Mouse (Mus musculus) midbrain, embryonic 13.5 days (tissue): ENCODE results near the gene Chn2. TPM values are rescaled to one million over a fixed set of nuclear protein-coding genes. Genes with fewer than 3 reads are reported as not detected.
A peak's percentile ranks its signal among the peaks of the same experiment; 100 is the strongest.

Experiments
- ATAC-seq: fragments of 200-750 bp; cut with Nextera tagmentation; 2 replicates; pipeline ENCODE4 v1.8.0; 2017; ENCODE audit warnings: mild to moderate bottlenecking, moderate TSS enrichment, moderate library complexity
- H3K27ac ChIP-seq: fragments of 300-500 bp; sonication (generic); 2 replicates; pipeline ENCODE4 v1.5.1; 2015; ENCODE audit warnings: inconsistent platforms, mild to moderate bottlenecking, moderate library complexity
- H3K27me3 ChIP-seq: fragments of 300-500 bp; sonication (generic); 2 replicates; pipeline ENCODE4 v1.6.1; 2015; ENCODE audit warnings: mild to moderate bottlenecking, inconsistent platforms
- H3K36me3 ChIP-seq: fragments of 300-500 bp; sonication (generic); 2 replicates; pipeline ENCODE4 v1.6.1; 2015; ENCODE audit warnings: mild to moderate bottlenecking, inconsistent platforms
- H3K4me1 ChIP-seq: fragments of 300-500 bp; sonication (generic); replicated peaks from 2 replicates; pipeline ENCODE4 v1.6.1; 2015; ENCODE audit warnings: inconsistent platforms
- H3K4me2 ChIP-seq: fragments of 300-500 bp; sonication (generic); replicated peaks from 2 replicates; pipeline ENCODE4 v1.6.1; 2015; ENCODE audit warnings: moderate library complexity, mild to moderate bottlenecking, inconsistent platforms
- H3K4me3 ChIP-seq: fragments of 300-500 bp; sonication (generic); replicated peaks from 2 replicates; pipeline ENCODE4 v1.5.1; 2015; ENCODE audit warnings: mild to moderate bottlenecking, inconsistent platforms
- H3K9ac ChIP-seq: fragments of 300-500 bp; sonication (generic); replicated peaks from 2 replicates; pipeline ENCODE4 v1.6.1; 2015; ENCODE audit warnings: mild to moderate bottlenecking, inconsistent platforms
- H3K9me3 ChIP-seq: fragments of 300-500 bp; sonication (generic); 2 replicates; pipeline ENCODE4 v1.6.1; 2016; ENCODE audit warnings: mild to moderate bottlenecking, inconsistent platforms
- WGBS: fragments of 180-500 bp; shearing (Covaris S2); methylation state at CpG from one replicate; pipeline ENCODE4 v1.1.7; 2015; 5-methylcytosine and 5-hydroxymethylcytosine counted together
- polyA plus RNA-seq: library from polyadenylated mRNA; unstranded; fragments of >200 nt; fragmentation: Nextera tagmentation; extraction: Ambion mirVana; gene quantifications from 2 replicates; pipeline ENCODE4 v1.2.1, GENCODE M21; 2015

The Chn2 gene
- polyA plus RNA-seq, 1 experiment from 2014 or later = 28.8 TPM

GRCm38 (mm10) chr6:54080518-54081285, 41.3 kb downstream of the Chn2 start:
- WGBS = 95% methylated on average over 15 of the region's 15 CpGs
- H3K4me2 ChIP-seq = no peak overlapping the region
- H3K36me3 ChIP-seq = no peaks in the 10 kb centered on the region
- no peaks in the 10 kb centered on the region for H3K27me3 ChIP-seq
- no peaks in the 10 kb centered on the region for H3K9me3 ChIP-seq
- no peak overlapping the region for H3K27ac ChIP-seq
- H3K9ac ChIP-seq = no peak overlapping the region
- H3K4me1 ChIP-seq = no peaks in the 10 kb centered on the region
- ATAC-seq = no peak
- H3K4me3 ChIP-seq = no peak overlapping the region

DNA sequence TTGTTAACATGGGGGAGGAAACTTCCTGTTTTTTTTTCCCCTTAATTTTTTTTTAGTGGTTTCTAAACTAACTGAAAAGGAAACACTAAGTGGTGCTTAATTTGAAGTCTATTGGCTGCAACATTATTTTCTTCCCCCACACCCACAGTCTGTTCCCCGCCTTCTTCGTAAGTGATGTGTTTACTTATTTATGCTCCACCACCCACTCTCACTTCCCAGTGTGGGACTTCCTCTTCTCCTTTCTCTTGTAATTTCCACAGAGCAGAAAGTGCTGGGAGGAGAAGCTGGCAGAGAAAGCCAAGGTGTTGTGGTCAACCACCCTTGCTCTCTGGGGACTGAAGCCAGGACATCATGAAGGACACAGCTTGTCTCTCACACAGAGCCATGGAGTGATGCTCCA, 43.2 kb downstream of the Chn2 start:
- no peak overlapping the region for H3K4me2 ChIP-seq
- no peak for ATAC-seq
- H3K27me3 ChIP-seq = no peaks in the 10 kb centered on the region
- H3K9me3 ChIP-seq = no peaks in the 10 kb centered on the region
- no peak overlapping the region for H3K27ac ChIP-seq
- H3K4me1 ChIP-seq = no peaks in the 10 kb centered on the region
- 86% methylated on average over 2 of the region's 2 CpGs for WGBS
- H3K36me3 ChIP-seq = no peaks in the 10 kb centered on the region
- H3K4me3 ChIP-seq = no peak overlapping the region
- no peak overlapping the region for H3K9ac ChIP-seq

DNA sequence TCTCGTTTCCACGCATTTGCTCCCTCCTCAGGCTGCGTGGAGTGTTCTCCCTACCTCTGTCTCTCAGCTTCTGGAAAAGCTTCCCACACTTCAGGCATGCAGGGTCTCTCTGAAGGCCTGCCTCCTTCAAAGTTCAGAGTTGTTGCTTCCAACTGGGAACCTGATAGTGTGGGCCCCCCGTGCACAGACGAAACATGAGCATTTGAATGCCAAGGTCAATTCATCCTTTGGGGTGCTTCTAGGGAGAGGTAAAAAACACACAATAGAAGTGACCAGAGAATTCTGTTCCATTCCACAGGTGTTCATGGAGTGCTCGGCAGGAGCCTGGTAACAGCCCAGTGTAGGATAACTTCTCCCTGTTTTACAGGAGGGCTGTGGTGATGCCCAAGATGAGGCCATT, 44.7 kb downstream of the Chn2 start:
- WGBS = 82% methylated on average over 6 of the region's 6 CpGs
- no peak overlapping the region for H3K9ac ChIP-seq
- no peaks in the 10 kb centered on the region for H3K27me3 ChIP-seq
- no peaks in the 10 kb centered on the region for H3K9me3 ChIP-seq
- H3K4me3 ChIP-seq = no peak overlapping the region
- no peak overlapping the region for H3K27ac ChIP-seq
- no peaks in the 10 kb centered on the region for H3K36me3 ChIP-seq
- H3K4me2 ChIP-seq = no peak overlapping the region
- ATAC-seq = no peak
- no peaks in the 10 kb centered on the region for H3K4me1 ChIP-seq

GRCm38 (mm10) chr6:54085009-54085408, 45.7 kb downstream of the Chn2 start:
- 84% methylated on average over 9 of the region's 9 CpGs for WGBS
- no peak overlapping the region for H3K4me3 ChIP-seq
- H3K36me3 ChIP-seq = no peaks in the 10 kb centered on the region
- H3K4me2 ChIP-seq = no peak overlapping the region
- H3K27me3 ChIP-seq = no peaks in the 10 kb centered on the region
- no peak overlapping the region for H3K9ac ChIP-seq
- H3K27ac ChIP-seq = no peak overlapping the region
- no peaks in the 10 kb centered on the region for H3K4me1 ChIP-seq
- ATAC-seq = no peak
- no peaks in the 10 kb centered on the region for H3K9me3 ChIP-seq

GRCm38 (mm10) chr6:54088168-54088567, 48.8 kb downstream of the Chn2 start:
- Histone ChIP-seq H3K4me3 (no peak overlapping the region), H3K4me1 (peaks cover 15% of the 10 kb centered on the region), H3K36me3 (no peaks in the 10 kb centered on the region), H3K9me3 (no peaks in the 10 kb centered on the region), H3K27ac (no peak overlapping the region), H3K9ac (no peak overlapping the region), H3K27me3 (no peaks in the 10 kb centered on the region), H3K4me2 (no peak overlapping the region)
- WGBS = 88% methylated on average over 4 of the region's 4 CpGs
- ATAC-seq = no peak

DNA sequence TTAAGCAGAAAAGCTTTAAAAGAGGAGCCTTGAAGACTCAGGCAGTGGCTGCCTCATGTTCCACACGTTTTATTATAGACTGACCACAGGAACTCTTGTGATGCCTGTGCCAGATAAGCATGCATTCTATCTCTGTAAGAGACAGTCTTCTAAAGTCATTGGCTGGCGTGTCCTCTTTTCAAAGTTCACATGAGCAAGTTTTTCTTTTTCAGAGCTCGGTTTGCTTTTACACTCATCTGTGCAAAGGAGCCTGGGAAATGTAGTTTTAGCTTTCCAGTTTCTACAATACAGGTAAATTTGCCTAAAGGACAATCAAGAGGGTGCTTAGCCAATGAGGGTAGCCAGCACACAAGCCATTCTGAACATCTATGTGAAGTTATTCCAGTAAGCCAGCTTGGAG, 51.5 kb downstream of the Chn2 start:
- WGBS = 75% methylated on average over 3 of the region's 3 CpGs
- no peaks in the 10 kb centered on the region for H3K9me3 ChIP-seq
- H3K4me2 ChIP-seq = no peak overlapping the region
- peaks cover 15% of the 10 kb centered on the region for H3K4me1 ChIP-seq
- H3K4me3 ChIP-seq = no peak overlapping the region
- no peak overlapping the region for H3K9ac ChIP-seq
- no peak for ATAC-seq
- no peaks in the 10 kb centered on the region for H3K36me3 ChIP-seq
- H3K27me3 ChIP-seq = no peaks in the 10 kb centered on the region
- H3K27ac ChIP-seq = no peak overlapping the region

DNA sequence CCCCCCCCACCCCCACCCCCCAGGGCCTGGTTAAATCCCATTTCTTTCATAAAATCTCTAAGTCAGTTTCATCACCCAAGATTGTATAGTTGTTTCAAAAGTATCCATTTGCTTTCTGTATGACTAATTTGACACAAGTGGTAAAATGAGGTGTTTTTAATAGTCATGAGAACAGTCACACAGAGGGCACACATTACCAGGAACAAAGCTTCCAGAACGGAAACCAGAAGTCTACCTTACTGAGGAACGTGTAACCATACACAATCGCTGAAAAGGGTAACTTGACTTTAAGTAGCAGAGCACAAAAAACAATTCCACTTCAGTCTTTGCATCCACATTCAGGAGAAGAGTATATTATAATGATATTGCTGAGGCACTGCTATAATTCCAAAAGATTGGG, 53.6 kb downstream of the Chn2 start:
- Histone ChIP-seq H3K4me2 (no peak overlapping the region), H3K27ac (no peak overlapping the region), H3K9me3 (no peaks in the 10 kb centered on the region), H3K4me1 (peaks cover 33% of the 10 kb centered on the region), H3K36me3 (no peaks in the 10 kb centered on the region), H3K4me3 (no peak overlapping the region), H3K9ac (no peak overlapping the region), H3K27me3 (no peaks in the 10 kb centered on the region)
- ATAC-seq = no peak
- WGBS = 87% methylated on average over 3 of the region's 3 CpGs

DNA sequence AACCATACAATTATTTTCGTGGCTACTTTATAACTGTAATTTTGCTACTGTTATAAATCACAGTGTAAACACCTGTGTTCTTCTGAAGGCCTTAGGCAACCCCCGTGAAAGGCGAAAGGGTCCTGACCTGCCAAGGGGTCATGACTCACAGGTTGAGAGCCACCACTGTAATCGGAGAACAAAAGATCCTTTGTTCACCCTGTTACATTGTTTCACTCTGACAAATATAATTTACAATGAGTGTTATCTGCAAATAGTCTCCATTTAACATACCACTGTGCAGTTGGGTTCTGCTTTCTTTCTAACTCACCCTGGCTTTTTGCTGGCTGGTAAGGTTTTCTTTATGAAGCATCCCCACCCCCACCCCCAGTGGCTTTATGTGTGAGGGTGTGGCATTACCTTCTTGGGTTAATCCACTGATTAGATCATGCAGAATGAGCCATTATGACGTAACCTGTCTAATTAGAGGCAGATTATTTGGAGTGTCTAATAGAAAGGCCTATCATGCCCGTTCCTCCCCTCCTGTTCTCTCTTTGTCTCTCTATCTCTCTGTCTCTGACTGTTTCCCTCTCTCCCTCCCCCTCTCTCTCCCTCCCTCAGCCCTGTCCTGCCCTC, 56.9 kb downstream of the Chn2 start:
- 28% methylated on average over 6 of the region's 6 CpGs for WGBS
- Histone ChIP-seq H3K4me3 (no peak overlapping the region), H3K27me3 (no peaks in the 10 kb centered on the region), H3K9me3 (no peaks in the 10 kb centered on the region), H3K4me2 (no peak overlapping the region), H3K4me1 (peaks cover 30% of the 10 kb centered on the region), H3K36me3 (no peaks in the 10 kb centered on the region), H3K9ac (no peak overlapping the region), H3K27ac (no peak overlapping the region)
- ATAC-seq = no peak

DNA sequence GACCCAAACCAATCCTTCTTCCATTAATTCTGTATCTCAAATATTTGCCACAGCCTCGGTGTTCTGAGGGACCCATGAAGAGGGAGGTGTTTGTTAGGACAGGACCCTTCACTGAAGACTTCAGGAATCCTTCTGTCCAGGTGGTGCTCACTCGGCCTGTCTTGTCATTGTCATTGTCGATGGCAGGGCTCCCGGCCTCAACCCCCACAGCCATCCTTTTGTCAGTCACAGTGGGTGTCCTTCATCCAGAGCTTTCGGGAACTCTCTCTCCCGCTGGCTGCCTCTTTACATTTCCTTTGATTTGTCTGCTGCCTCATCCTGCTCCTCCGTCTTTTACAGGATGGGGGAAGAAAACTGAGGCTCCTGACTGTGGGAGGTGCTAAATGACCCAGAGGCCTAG, 57.5 kb downstream of the Chn2 start:
- Histone ChIP-seq H3K4me3 (no peak overlapping the region), H3K27me3 (no peaks in the 10 kb centered on the region), H3K4me2 (no peak overlapping the region), H3K9me3 (no peaks in the 10 kb centered on the region), H3K27ac (no peak overlapping the region), H3K36me3 (no peaks in the 10 kb centered on the region), H3K4me1 (peaks cover 25% of the 10 kb centered on the region), H3K9ac (no peak overlapping the region)
- WGBS = 3% methylated on average over 7 of the region's 7 CpGs
- ATAC-seq = 0 out of 2 replicates have a peak, but pooled peaks have one; percentile 17

DNA sequence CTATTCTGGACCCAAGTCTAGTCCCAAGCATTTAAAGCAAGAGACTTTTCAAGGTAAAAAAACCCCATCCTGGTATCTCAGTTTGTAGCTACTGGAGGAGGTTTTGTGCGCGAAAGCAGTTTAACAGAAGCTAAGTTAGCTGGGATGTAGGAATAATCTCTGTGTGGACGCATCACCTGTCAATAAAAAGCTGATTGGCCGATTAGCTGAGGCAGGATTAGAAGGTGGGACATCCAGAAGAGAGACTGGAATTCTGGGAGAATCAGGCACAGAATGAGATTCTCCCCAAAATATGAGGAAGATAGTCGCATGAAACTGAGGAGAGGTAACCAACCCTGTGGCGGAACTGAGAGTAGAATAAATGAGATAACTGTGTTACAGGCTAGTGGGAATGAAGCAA, 59.0 kb downstream of the Chn2 start:
- Histone ChIP-seq H3K27ac (no peak overlapping the region), H3K27me3 (no peaks in the 10 kb centered on the region), H3K4me1 (peaks cover 18% of the 10 kb centered on the region), H3K4me3 (no peak overlapping the region), H3K9me3 (no peaks in the 10 kb centered on the region), H3K4me2 (no peak overlapping the region), H3K9ac (no peak overlapping the region), H3K36me3 (no peaks in the 10 kb centered on the region)
- ATAC-seq = no peak
- WGBS = 92% methylated on average over 6 of the region's 6 CpGs

DNA sequence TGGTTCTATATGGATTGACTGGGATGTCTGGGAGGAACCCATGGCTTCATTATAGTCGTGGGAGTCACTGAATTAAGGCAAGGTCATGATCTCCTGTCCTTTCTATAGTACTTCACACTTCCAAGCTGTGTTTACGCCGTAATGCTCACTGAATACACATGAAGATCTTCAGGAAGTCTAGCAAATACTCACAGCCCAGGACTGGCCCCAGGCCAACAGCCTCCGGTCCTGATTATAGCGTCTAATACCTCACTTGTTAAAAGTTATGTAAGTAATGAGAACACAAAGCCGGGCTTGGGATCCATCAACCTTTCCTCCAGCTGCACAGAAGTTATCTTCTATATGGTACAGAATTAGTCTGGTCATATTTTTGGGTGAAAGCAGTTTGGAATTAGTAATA, 60.3 kb downstream of the Chn2 start:
- Histone ChIP-seq H3K4me1 (peaks cover 20% of the 10 kb centered on the region), H3K9me3 (no peaks in the 10 kb centered on the region), H3K9ac (no peak overlapping the region), H3K27ac (no peak overlapping the region), H3K4me2 (no peak overlapping the region), H3K4me3 (no peak overlapping the region), H3K27me3 (no peaks in the 10 kb centered on the region), H3K36me3 (no peaks in the 10 kb centered on the region)
- ATAC-seq = no peak
- 66% methylated on average over 6 of the region's 6 CpGs for whole genome bisulfite sequencing

DNA sequence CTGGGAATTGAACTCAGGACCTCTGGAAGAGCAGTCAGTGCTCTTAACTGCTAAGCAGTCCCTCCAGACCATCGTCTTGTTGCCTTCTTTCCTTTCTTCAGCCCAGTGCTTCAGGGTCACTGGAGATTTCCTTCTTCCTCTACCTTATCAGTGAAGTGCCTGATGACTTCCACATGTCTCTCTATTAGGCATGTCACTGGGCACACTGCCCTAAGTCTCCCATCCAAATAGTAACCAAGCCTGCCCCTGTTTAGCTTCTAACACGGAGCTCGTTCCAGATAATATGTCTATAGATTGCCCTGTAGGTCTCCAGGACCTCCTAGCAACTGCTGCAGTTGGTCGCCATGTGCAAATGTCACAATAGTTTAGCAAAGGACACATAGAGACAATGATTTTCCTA, 62.9 kb downstream of the Chn2 start:
- WGBS = 93% methylated on average over 4 of the region's 4 CpGs
- H3K4me1 ChIP-seq = peaks cover 23% of the 10 kb centered on the region
- no peaks in the 10 kb centered on the region for H3K9me3 ChIP-seq
- ATAC-seq = no peak
- H3K4me3 ChIP-seq = no peak overlapping the region
- H3K4me2 ChIP-seq = no peak overlapping the region
- H3K36me3 ChIP-seq = no peaks in the 10 kb centered on the region
- no peak overlapping the region for H3K9ac ChIP-seq
- H3K27ac ChIP-seq = no peak overlapping the region
- H3K27me3 ChIP-seq = no peaks in the 10 kb centered on the region
